Mouse (Mus musculus) megakaryocyte-erythroid progenitor cell, adult 5-6 weeks (primary cell): Measurements from ENCODE around the gene Tor1a. TPM values are rescaled to one million over a fixed set of nuclear protein-coding genes. Genes with fewer than 3 reads are reported as not detected.
"Not testable (repeated sequence)": the region's sequence is repeated elsewhere in the genome, so short reads cannot be mapped to it uniquely, and the experiment has no call there.

ENCODE experiments used
- ATAC-seq: replicated peaks from 2 replicates; pipeline ENCODE4 v1.8.0; 2016; ENCODE audit warnings: mild to moderate bottlenecking, inconsistent platforms; ENCODE audit not compliant: severe bottlenecking, poor library complexity, low FRiP score, low TSS enrichment
- total RNA-seq, 2 experiments: library from RNA; stranded (forward) in 1 of 2; stranded (reverse) in 1 of 2; fragments of 200-1000, 215-1000 nt in 1 of 2; fragments of >200 nt in 1 of 2; fragmentation: Nextera tagmentation in 1 of 2; gene quantifications; 2 replicates each; pipeline ENCODE4 v1.2.3; 2014 to 2017

The Tor1a gene
- total RNA-seq, 2 experiments from 2014 or later, result 28.1 to 46.0 TPM

GRCm38 (mm10) chr2:30958726-30959125 is 9.0 kb downstream of the Tor1a start:
- ATAC-seq, result no peak

GRCm38 (mm10) chr2:30957511-30957910 is 10.2 kb downstream of the Tor1a start:
- no peak for ATAC-seq

GRCm38 (mm10) chr2:30954797-30955196 is 12.9 kb downstream of the Tor1a start:
- ATAC-seq, result no peak

GRCm38 (mm10) chr2:30952824-30953490 is 14.8 kb downstream of the Tor1a start, which contains the start of gene Tor1b:
Gene Tor1b (plus strand): TSS chr2:30952959.
- ATAC-seq, result peak; percentile 97

- ATAC-seq, result no peak
Measured at GRCm38 (mm10) chr2:30952457-30952823, 15.3 kb downstream of the Tor1a start.

- ATAC-seq, result peak; percentile 94
Measured at GRCm38 (mm10) chr2:30942603-30943011, 25.1 kb downstream of the Tor1a start.

- ATAC-seq, result not testable (repeated sequence)
Measured at GRCm38 (mm10) chr2:30942116-30942515, 25.6 kb downstream of the Tor1a start.

GRCm38 (mm10) chr2:30941586-30941985 is 26.1 kb downstream of the Tor1a start:
- no peak for ATAC-seq

- ATAC-seq, result no peak
Measured at GRCm38 (mm10) chr2:30938574-30938991, 29.1 kb downstream of the Tor1a start.

GRCm38 (mm10) chr2:30937731-30938130 is 30.0 kb downstream of the Tor1a start:
- ATAC-seq, result no peak

GRCm38 (mm10) chr2:30936808-30937207 is 30.9 kb downstream of the Tor1a start:
- ATAC-seq, result no peak

GRCm38 (mm10) chr2:30933917-30934450 is 33.7 kb downstream of the Tor1a start:
- ATAC-seq, result peak; percentile 38; the same call in 1 of the 2 replicates

- no peak for ATAC-seq
Measured at GRCm38 (mm10) chr2:30933032-30933431, 34.7 kb downstream of the Tor1a start.

GRCm38 (mm10) chr2:30931922-30932321 is 35.8 kb downstream of the Tor1a start:
- ATAC-seq, result no peak

GRCm38 (mm10) chr2:30930846-30931245 is 36.9 kb downstream of the Tor1a start:
- ATAC-seq, result not testable (repeated sequence)

- ATAC-seq, result peak; percentile 55
Measured at GRCm38 (mm10) chr2:30929483-30930045, 38.2 kb downstream of the Tor1a start, which contains the start of gene Ptges. Gene Ptges (minus strand): TSS chr2:30929863.

- ATAC-seq, result peak; percentile 89
Measured at GRCm38 (mm10) chr2:30928893-30929482, 38.7 kb downstream of the Tor1a start.

- peak; percentile 49 for ATAC-seq
Measured at GRCm38 (mm10) chr2:30927844-30928628, 39.7 kb downstream of the Tor1a start.

GRCm38 (mm10) chr2:30927151-30927781 is 40.5 kb downstream of the Tor1a start:
- no peak for ATAC-seq
